Mouse (Mus musculus): ENCODE measurements around the gene Tmem151b. TPM values are rescaled to one million over a fixed set of nuclear protein-coding genes. Genes with fewer than 3 reads are reported as not detected.
A peak's percentile ranks its signal among the peaks of the same experiment; 100 is the strongest.

Tmem151b gene
- polyA plus RNA-seq (2015; fragmentation: Nextera tagmentation; extraction: Ambion mirVana) = 2.1 and 2.2 TPM in 2 replicates

DNA sequence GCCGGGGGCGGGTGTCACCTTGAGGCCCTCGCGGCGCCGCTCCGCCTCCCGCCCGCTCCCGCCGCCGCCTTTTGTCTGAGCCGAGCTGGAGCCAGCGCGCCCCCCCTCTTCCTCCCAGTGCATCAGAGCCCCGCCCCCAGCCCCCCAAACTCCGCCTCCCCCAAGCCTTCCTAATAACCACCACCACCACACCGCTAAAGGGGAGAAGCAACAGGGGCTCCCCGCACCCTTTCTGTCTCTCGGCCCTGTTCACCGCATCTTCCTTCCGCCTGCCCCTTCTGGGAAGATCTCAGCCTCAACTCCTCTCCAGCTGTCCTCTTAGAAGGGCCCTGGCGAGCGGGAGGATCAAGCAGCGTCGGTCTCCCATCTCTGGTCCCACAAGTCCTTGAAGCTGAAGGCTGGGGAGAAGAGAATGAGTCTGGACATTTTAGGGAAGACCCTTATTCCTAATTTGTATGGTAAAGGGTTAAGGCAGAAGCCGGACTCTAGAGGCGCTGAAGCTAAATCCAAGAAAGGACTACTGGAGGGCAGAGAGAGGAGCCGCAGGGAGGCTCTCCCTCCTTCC is at the start of gene Tmem151b:
Tmem151b (minus strand) TSS at position 61 of the 565 bp plus-strand sequence.
- H3K36me3 ChIP-seq (ENCODE audit: control insufficient read depth, insufficient read depth, low read length) = no peaks in the 10 kb centered on the region
- peaks cover 13% of the 10 kb centered on the region for H3K4me1 ChIP-seq (ENCODE audit: control insufficient read depth, insufficient read depth, low read length)
- peak within 1 kb of the TSS; percentile 98 for H3K4me2 ChIP-seq (ENCODE audit: low read depth, low read length)
- peak; percentile 37; the same call in 1 of the 2 replicates for ATAC-seq (ENCODE audit: insufficient read depth, low FRiP score)
- 2% methylated on average over 22 of the region's 29 CpGs for WGBS
- peaks cover 42% of the 10 kb centered on the region for H3K27me3 ChIP-seq (ENCODE audit: control insufficient read depth, insufficient read depth, low read length)
- peak within 1 kb of the TSS; percentile 67 for H3K4me3 ChIP-seq (replicated peaks; ENCODE audit: low read length)
- H3K9me3 ChIP-seq (replicated peaks; ENCODE audit: control insufficient read depth, low read length) = no peaks in the 10 kb centered on the region
- H3K27ac ChIP-seq (ENCODE audit: low read length) = no peak within 1 kb of the TSS
- H3K9ac ChIP-seq (ENCODE audit: low read length) = peak within 1 kb of the TSS; percentile 80

DNA sequence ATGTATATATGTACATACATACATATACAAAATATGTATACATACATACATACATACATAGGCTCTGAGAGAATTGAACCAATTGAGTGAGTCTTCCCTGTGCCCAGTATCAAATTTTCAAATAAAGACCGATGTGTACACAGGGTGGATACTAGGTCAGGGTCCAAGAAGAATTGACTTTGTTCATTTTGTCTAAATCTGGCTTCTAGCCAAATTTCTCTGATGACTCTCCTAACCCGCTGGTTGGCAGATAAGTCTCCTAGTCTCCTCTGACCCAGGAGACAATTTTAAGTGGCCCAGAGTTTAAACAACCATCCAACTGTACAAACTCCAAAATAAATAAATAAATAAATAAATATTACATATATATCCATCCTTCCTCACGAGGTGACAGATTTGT is 49.4 kb upstream of the Tmem151b start:
- peak overlapping the region; percentile 73 for H3K4me2 ChIP-seq (ENCODE audit: low read depth, low read length)
- H3K4me1 ChIP-seq (ENCODE audit: control insufficient read depth, insufficient read depth, low read length) = peaks cover 52% of the 10 kb centered on the region
- H3K4me3 ChIP-seq (replicated peaks; ENCODE audit: low read length) = peak overlapping the region; percentile 42
- peak overlapping the region; percentile 62; the same call in 1 of the 2 replicates for H3K9ac ChIP-seq (ENCODE audit: low read length)
- WGBS = 35% methylated on average over 3 of the region's 3 CpGs
- no peak for ATAC-seq (ENCODE audit: insufficient read depth, low FRiP score)
- H3K27ac ChIP-seq (ENCODE audit: low read length) = peak overlapping the region; percentile 69; the same call in 1 of the 2 replicates
- H3K9me3 ChIP-seq (replicated peaks; ENCODE audit: control insufficient read depth, low read length) = no peaks in the 10 kb centered on the region
- 0 out of 2 replicates have a peak, but pooled peaks cover 3% of the 10 kb centered on the region for H3K27me3 ChIP-seq (ENCODE audit: control insufficient read depth, insufficient read depth, low read length)
- no peaks in the 10 kb centered on the region for H3K36me3 ChIP-seq (ENCODE audit: control insufficient read depth, insufficient read depth, low read length)

DNA sequence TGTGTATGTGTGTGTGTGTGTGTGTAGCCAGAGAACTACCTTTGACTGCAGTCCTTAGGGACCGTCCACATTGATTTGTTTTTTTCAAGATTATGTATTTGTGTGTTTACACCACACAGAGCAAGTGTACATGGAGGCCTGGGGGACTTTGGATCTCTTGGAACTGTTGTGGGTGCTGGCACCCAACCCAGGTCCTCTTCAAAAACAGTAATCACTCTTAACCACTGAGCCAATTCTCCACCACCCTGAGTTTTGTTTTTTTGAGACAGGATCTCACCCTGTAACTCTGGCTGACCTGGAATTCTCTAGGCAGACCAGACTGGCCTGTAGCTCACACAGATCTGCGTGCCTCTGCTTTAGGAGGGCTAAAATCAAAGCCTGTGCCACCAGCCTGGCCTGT is 48.9 kb upstream of the Tmem151b start:
- Histone ChIP-seq H3K36me3 (ENCODE audit: control insufficient read depth, insufficient read depth, low read length) (no peaks in the 10 kb centered on the region), H3K4me1 (ENCODE audit: control insufficient read depth, insufficient read depth, low read length) (peaks cover 56% of the 10 kb centered on the region), H3K9me3 (replicated peaks; ENCODE audit: control insufficient read depth, low read length) (no peaks in the 10 kb centered on the region), H3K4me2 (ENCODE audit: low read depth, low read length) (no peak overlapping the region), H3K9ac (ENCODE audit: low read length) (no peak overlapping the region), H3K4me3 (replicated peaks; ENCODE audit: low read length) (no peak overlapping the region), H3K27ac (ENCODE audit: low read length) (peak overlapping the region; percentile 50; the same call in 1 of the 2 replicates), H3K27me3 (ENCODE audit: control insufficient read depth, insufficient read depth, low read length) (0 out of 2 replicates have a peak, but pooled peaks cover 3% of the 10 kb centered on the region)
- no peak for ATAC-seq (ENCODE audit: insufficient read depth, low FRiP score)
- 79% methylated on average over 2 of the region's 2 CpGs for WGBS

DNA sequence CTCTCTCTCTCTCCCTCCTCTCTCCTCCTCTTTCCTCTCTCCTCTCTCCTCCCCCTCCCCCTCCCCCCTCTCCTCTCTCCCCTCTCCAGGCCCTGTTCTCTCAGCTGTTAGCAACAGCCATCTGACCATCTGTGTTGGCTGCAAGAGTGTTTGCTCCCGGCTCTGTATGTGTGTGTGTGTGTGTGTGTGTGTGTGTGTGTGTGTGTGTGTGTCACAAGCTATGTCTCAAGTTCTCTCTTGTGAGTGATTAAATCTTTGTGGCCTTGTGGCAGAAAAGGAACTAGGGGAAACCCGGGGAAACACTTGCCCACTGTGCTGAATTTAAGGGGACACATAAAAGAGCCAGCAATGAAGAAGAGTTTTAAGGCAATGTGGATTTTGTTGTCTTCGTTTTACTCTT is 48.3 kb upstream of the Tmem151b start:
- Histone ChIP-seq H3K4me3 (replicated peaks; ENCODE audit: low read length) (no peak overlapping the region), H3K27ac (ENCODE audit: low read length) (0 out of 2 replicates have a peak overlapping the region, but pooled peaks have one; percentile 19), H3K36me3 (ENCODE audit: control insufficient read depth, insufficient read depth, low read length) (no peaks in the 10 kb centered on the region), H3K4me1 (ENCODE audit: control insufficient read depth, insufficient read depth, low read length) (peaks cover 62% of the 10 kb centered on the region), H3K9ac (ENCODE audit: low read length) (no peak overlapping the region), H3K27me3 (ENCODE audit: control insufficient read depth, insufficient read depth, low read length) (0 out of 2 replicates have a peak, but pooled peaks cover 3% of the 10 kb centered on the region), H3K9me3 (replicated peaks; ENCODE audit: control insufficient read depth, low read length) (no peaks in the 10 kb centered on the region), H3K4me2 (ENCODE audit: low read depth, low read length) (no peak overlapping the region)
- no peak for ATAC-seq (ENCODE audit: insufficient read depth, low FRiP score)
- 29% methylated on average over 3 of the region's 3 CpGs for WGBS

DNA sequence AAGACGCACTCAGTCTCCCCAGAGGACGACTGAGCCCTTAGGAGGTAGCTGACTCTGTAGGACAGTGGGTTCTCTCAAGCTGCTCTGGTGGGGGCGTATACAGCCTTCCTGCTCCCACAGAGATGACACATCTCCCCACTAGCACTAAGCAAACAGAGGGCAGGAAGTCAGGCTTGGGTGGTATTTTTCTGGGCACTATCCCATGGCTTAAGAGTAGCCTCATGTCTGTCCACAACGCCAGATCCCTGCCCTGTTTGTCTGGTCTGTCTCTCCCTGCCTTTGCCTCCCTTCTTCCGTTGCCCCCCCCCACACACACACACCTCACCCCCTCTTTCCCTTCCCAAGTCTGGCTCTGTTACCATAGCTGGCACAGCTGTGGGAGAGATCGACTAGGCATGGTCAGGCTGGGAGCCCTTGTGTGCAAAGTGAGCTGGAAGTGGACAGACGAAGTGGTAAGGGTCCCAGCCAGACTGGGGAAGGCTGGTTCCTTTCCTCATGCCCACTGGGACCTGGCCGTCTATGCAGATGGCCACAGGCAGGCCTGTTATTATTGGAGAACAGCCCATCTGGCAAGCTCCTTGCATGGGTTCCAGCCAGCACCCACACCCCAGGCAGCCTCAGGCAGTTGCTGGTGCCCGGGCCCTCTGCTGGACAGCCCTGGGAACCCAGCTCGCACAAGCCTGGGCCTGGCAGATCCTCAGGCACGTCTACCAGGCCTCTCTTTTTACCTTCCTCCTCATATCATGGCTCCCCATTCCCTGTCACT is 47.3 kb upstream of the Tmem151b start:
- no peaks in the 10 kb centered on the region for H3K36me3 ChIP-seq (ENCODE audit: control insufficient read depth, insufficient read depth, low read length)
- peak; percentile 19; the same call in 1 of the 2 replicates for ATAC-seq (ENCODE audit: insufficient read depth, low FRiP score)
- peak overlapping the region; percentile 24 for H3K27ac ChIP-seq (ENCODE audit: low read length)
- no peak overlapping the region for H3K4me3 ChIP-seq (replicated peaks; ENCODE audit: low read length)
- H3K9ac ChIP-seq (ENCODE audit: low read length) = no peak overlapping the region; the same call in 1 of the 2 replicates
- 41% methylated on average over 11 of the region's 11 CpGs for WGBS
- no peaks in the 10 kb centered on the region for H3K9me3 ChIP-seq (replicated peaks; ENCODE audit: control insufficient read depth, low read length)
- no peak overlapping the region; the same call in 1 of the 2 replicates for H3K4me2 ChIP-seq (ENCODE audit: low read depth, low read length)
- H3K27me3 ChIP-seq (ENCODE audit: control insufficient read depth, insufficient read depth, low read length) = 0 out of 2 replicates have a peak, but pooled peaks cover 3% of the 10 kb centered on the region
- H3K4me1 ChIP-seq (ENCODE audit: control insufficient read depth, insufficient read depth, low read length) = peaks cover 67% of the 10 kb centered on the region

DNA sequence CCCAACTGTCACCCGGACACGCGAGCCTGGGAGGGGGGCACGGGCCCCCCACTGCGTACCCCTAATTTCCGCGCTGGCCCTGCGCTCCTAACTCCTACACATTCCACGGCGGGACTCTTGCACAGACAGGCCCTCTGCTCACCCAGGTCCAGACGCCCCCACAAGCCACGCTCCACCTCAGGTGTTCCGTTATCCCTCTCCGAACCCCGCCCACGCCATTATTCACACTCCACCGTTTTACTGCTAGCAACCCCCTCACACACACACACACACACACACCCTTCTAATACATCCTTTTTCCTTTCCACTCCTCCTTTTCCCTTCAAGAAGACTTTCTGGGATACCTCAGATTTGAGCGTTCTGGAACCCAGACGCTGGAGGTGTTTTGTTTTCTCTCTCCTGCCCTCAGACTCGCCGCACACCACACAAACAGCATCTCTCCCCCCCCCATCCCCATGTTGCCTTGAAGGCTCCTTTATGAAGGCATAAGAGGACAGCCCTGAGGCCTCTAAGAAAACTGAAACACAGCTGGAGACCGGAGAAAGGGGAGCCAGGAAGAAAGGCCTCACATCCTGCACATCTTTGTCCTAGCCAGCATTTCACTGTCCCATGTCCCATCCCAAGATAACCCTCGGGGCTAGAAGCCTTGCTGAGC is 46.4 kb upstream of the Tmem151b start:
- Histone ChIP-seq H3K4me2 (ENCODE audit: low read depth, low read length) (peak overlapping the region; percentile 85), H3K27ac (ENCODE audit: low read length) (peak overlapping the region; percentile 1; the same call in 1 of the 2 replicates), H3K36me3 (ENCODE audit: control insufficient read depth, insufficient read depth, low read length) (no peaks in the 10 kb centered on the region), H3K4me1 (ENCODE audit: control insufficient read depth, insufficient read depth, low read length) (peaks cover 68% of the 10 kb centered on the region), H3K27me3 (ENCODE audit: control insufficient read depth, insufficient read depth, low read length) (0 out of 2 replicates have a peak, but pooled peaks cover 3% of the 10 kb centered on the region), H3K9me3 (replicated peaks; ENCODE audit: control insufficient read depth, low read length) (no peaks in the 10 kb centered on the region), H3K9ac (ENCODE audit: low read length) (peak overlapping the region; percentile 71), H3K4me3 (replicated peaks; ENCODE audit: low read length) (peak overlapping the region; percentile 54)
- 10% methylated on average over 23 of the region's 23 CpGs for WGBS
- ATAC-seq (ENCODE audit: insufficient read depth, low FRiP score) = no peak

DNA sequence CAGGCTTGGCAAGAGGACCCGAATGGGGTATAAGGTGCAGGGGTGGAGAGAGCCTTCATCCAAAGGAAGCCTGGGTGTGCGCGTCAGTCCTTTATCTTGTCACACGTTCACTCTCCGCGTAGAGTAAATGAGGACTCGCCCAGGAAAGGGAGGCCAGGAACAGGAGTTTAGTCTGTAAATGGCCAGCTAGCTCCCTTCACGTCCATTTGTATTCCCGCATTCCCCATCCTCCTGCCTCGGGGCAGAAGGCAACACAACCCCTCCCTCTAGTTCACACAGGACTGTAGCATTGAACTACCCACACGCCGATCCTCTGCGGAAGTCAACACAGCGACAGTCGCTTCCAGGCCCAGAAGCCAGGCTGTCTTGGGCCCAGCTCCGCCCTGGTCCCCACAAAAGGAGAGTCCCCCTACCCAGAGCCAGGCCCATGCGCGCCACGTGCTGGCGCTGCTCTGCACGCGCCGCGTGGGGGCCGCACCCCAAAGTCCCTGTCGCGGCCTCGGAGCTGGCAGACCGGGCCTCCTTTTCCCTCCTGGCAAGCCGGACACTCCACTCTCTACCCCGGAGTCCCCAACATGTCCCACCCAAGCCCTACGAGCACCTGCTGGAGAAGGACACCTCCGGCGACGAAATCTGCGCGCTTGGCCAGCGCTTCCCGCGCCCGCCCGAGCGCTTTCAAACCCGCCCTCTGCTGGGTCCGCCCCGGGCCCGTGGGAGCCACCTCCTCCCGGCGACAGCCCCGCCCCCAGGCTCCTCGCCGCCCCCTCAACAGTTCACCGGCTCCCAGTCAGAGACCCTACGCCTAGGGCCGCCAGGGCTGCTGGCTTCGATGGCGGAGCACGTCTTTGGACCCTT is 45.6 kb upstream of the Tmem151b start:
- Histone ChIP-seq H3K36me3 (ENCODE audit: control insufficient read depth, insufficient read depth, low read length) (no peaks in the 10 kb centered on the region), H3K27ac (ENCODE audit: low read length) (peak overlapping the region; percentile 7), H3K4me1 (ENCODE audit: control insufficient read depth, insufficient read depth, low read length) (peaks cover 68% of the 10 kb centered on the region), H3K27me3 (ENCODE audit: control insufficient read depth, insufficient read depth, low read length) (no peaks in the 10 kb centered on the region), H3K4me2 (ENCODE audit: low read depth, low read length) (peak overlapping the region; percentile 85), H3K9me3 (replicated peaks; ENCODE audit: control insufficient read depth, low read length) (no peaks in the 10 kb centered on the region), H3K4me3 (replicated peaks; ENCODE audit: low read length) (peak overlapping the region; percentile 54), H3K9ac (ENCODE audit: low read length) (peak overlapping the region; percentile 71)
- WGBS = under 1% methylated on average over 58 of the region's 58 CpGs
- ATAC-seq (ENCODE audit: insufficient read depth, low FRiP score) = peak; percentile 75

DNA sequence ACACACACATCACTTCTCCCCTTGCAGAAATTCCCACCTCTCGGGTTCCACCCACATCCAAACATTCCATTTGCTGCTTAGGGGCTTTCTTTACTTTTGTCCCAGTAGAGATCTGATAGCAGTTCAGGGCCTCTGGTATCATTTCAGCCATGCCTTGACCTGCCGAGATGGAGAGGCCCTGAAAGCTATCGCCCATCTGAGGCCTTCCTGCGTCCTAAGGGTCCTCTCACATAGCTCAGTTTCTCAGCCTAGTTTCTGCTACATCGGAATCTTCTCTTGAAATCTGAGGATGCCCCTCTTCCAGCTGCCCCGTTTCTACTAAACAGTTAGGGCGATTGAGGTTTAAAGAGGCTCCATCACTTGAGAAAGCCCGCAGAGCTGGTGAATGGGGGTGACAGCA is 44.7 kb upstream of the Tmem151b start:
- H3K27ac ChIP-seq (ENCODE audit: low read length) = no peak overlapping the region
- H3K36me3 ChIP-seq (ENCODE audit: control insufficient read depth, insufficient read depth, low read length) = no peaks in the 10 kb centered on the region
- peak overlapping the region; percentile 71 for H3K9ac ChIP-seq (ENCODE audit: low read length)
- H3K4me2 ChIP-seq (ENCODE audit: low read depth, low read length) = peak overlapping the region; percentile 85
- peaks cover 62% of the 10 kb centered on the region for H3K4me1 ChIP-seq (ENCODE audit: control insufficient read depth, insufficient read depth, low read length)
- H3K9me3 ChIP-seq (replicated peaks; ENCODE audit: control insufficient read depth, low read length) = no peaks in the 10 kb centered on the region
- ATAC-seq (ENCODE audit: insufficient read depth, low FRiP score) = no peak
- WGBS = 45% methylated on average over 8 of the region's 8 CpGs
- H3K4me3 ChIP-seq (replicated peaks; ENCODE audit: low read length) = peak overlapping the region; percentile 54
- no peaks in the 10 kb centered on the region for H3K27me3 ChIP-seq (ENCODE audit: control insufficient read depth, insufficient read depth, low read length)

All from stomach, embryonic 16.5 days (tissue).